Mouse (Mus musculus) stomach, postnatal 0 days (tissue): ENCODE measurements around the gene Trmt10c.

Experiments
- CTCF ChIP-seq: IDR thresholded peaks from 2 replicates; pipeline ENCODE4 v1.5.1; 2016; ENCODE audit warnings: antibody characterized with exemption, low read depth, mild to moderate bottlenecking, moderate library complexity
- EP300 ChIP-seq: optimal IDR thresholded peaks from 2 replicates; pipeline ENCODE3; 2016; ENCODE audit warnings: antibody characterized with exemption

GRCm38 (mm10) chr16:56081691-56082090, 44.1 kb upstream of the Trmt10c start:
- TF ChIP-seq CTCF (no peak), EP300 (no peak)
